Mouse (Mus musculus): ENCODE results near the gene Bcl11b.

DNA sequence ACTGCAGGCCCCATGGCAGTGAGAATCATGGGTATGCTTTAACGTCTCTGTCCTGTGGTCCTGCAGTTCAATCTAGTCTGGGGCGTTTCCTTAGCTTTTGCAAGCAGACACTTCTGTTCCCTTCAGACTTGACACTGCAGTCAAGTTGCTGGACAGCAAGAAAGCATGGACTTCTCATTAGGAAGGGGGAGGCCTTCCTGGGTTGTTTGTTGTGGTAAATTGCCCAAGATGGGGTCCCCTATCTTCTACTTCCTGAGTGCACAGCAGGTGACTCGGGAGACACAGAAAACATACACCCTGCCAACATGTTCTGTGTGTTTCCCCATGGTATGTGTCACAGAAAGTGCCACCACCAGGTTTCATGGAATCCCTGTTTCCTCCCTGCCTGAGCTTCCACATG lies 79.4 kb downstream of the Bcl11b start:
- TF ChIP-seq CTCF (IDR thresholded peaks at IDR 0.05) (no peak), POLR2A (IDR thresholded peaks at IDR 0.05; ENCODE audit: insufficient read depth, low read depth, low read length) (no peak), EP300 (IDR thresholded peaks at IDR 0.05; ENCODE audit: insufficient read depth, low read depth, low read length) (no peak)
